16 mouse cellular contexts compared by ENCODE assay signal in genomic region chr17:47267843-47268242, GRCm38 (mm10).
DNase-seq lines count a peak whose midpoint lies in the region; ATAC-seq and TF ChIP-seq lines count a peak whose summit lies in the region.
"Had no signal": no experiment of that assay in that cellular context is flagged by ENCODE, and none has a peak within 500 bp of the region (broad histone marks: within the 10 kb centered on the region; RNA-seq: fewer than 3 reads in every experiment).

No protein-coding gene starts in this region.

- H3K27ac ChIP-seq in hindbrain, postnatal 0 days: no peak overlapping the region
- no peak overlapping the region for H3K27ac ChIP-seq in hindbrain, embryonic 10.5 days
- H3K27ac ChIP-seq in midbrain, embryonic 11.5 days (ENCODE audit: low read depth, low read length): no peak overlapping the region
- no peak overlapping the region for H3K27ac ChIP-seq in midbrain, embryonic 13.5 days
- H3K27ac ChIP-seq in bone marrow macrophage, adult 2 months (ENCODE audit: insufficient read depth, low read depth, low read length): no peak overlapping the region
- H3K27ac ChIP-seq: forebrain, embryonic 10.5 days; heart, embryonic 13.5 days; hindbrain, embryonic 13.5 days; limb, embryonic 12.5 days had no signal

- H3K9ac ChIP-seq in hindbrain, postnatal 0 days (replicated peaks; ENCODE audit: low read length): no peak overlapping the region
- no peak overlapping the region for H3K9ac ChIP-seq in midbrain, embryonic 11.5 days (ENCODE audit: low read length)
- no peak overlapping the region for H3K9ac ChIP-seq in midbrain, embryonic 13.5 days (replicated peaks)
- H3K9ac ChIP-seq: heart, embryonic 13.5 days; hindbrain, embryonic 13.5 days; limb, embryonic 12.5 days had no signal

- 93% methylated on average over 4 of the region's 4 CpGs for WGBS in hindbrain, postnatal 0 days
- 92% methylated on average over 4 of the region's 4 CpGs for WGBS in hindbrain, embryonic 10.5 days
- WGBS in midbrain, embryonic 11.5 days: 85% methylated on average over 4 of the region's 4 CpGs
- WGBS in midbrain, embryonic 13.5 days: 91% methylated on average over 4 of the region's 4 CpGs

- no peaks in the 10 kb centered on the region for H3K36me3 ChIP-seq in hindbrain, postnatal 0 days (ENCODE audit: insufficient read depth, low read length)
- peaks cover 28% of the 10 kb centered on the region for H3K36me3 ChIP-seq in hindbrain, embryonic 10.5 days
- H3K36me3 ChIP-seq in midbrain, embryonic 11.5 days (ENCODE audit: control insufficient read depth, insufficient read depth, low read length): no peaks in the 10 kb centered on the region
- H3K36me3 ChIP-seq in midbrain, embryonic 13.5 days: peaks cover 20% of the 10 kb centered on the region

- TF ChIP-seq CTCF in hindbrain, postnatal 0 days (IDR thresholded peaks at IDR 0.05; ENCODE audit: low read depth): peak; percentile 49
- TF ChIP-seq CTCF in bone marrow macrophage, adult 2 months (IDR thresholded peaks at IDR 0.05; ENCODE audit: low read depth, low read length): peak; percentile 42

- TF ChIP-seq POLR2A in bone marrow macrophage, adult 2 months (IDR thresholded peaks at IDR 0.05; ENCODE audit: borderline replicate concordance, low read depth, low read length): no peak

- no peak overlapping the region for H3K4me2 ChIP-seq in hindbrain, postnatal 0 days (ENCODE audit: low read depth, low read length)
- no peak overlapping the region for H3K4me2 ChIP-seq in midbrain, embryonic 11.5 days
- no peak overlapping the region for H3K4me2 ChIP-seq in midbrain, embryonic 13.5 days (replicated peaks)
- H3K4me2 ChIP-seq: heart, embryonic 13.5 days; hindbrain, embryonic 13.5 days; limb, embryonic 12.5 days had no signal

- H3K4me3 ChIP-seq in hindbrain, postnatal 0 days (ENCODE audit: low read length): no peak overlapping the region
- no peak overlapping the region for H3K4me3 ChIP-seq in hindbrain, embryonic 10.5 days
- no peak overlapping the region for H3K4me3 ChIP-seq in midbrain, embryonic 11.5 days (ENCODE audit: low read depth, low read length)
- H3K4me3 ChIP-seq in midbrain, embryonic 13.5 days (replicated peaks): no peak overlapping the region
- no peak overlapping the region for H3K4me3 ChIP-seq in bone marrow macrophage, adult 2 months (ENCODE audit: insufficient read depth, low read length)
- H3K4me3 ChIP-seq: forebrain, embryonic 10.5 days; heart, embryonic 13.5 days; hindbrain, embryonic 13.5 days; limb, embryonic 12.5 days had no signal

- no peak for ATAC-seq in hindbrain, postnatal 0 days
- no peak for ATAC-seq in midbrain, embryonic 11.5 days (ENCODE audit: low FRiP score)
- no peak for ATAC-seq in midbrain, embryonic 13.5 days

- DNase-seq in hindbrain, postnatal 0 days (ENCODE audit: low spot score): no peak
- DNase-seq in hindbrain, embryonic 10.5 days (ENCODE audit: low spot score): no peak
- peak; percentile 45 for DNase-seq in midbrain, embryonic 11.5 days (ENCODE audit: low spot score, missing footprints)
- no peak for DNase-seq in embryo, embryonic 10 days (ENCODE audit: low spot score)
- no peak for DNase-seq in adrenal gland, adult 8-10 months
- DNase-seq in cerebellum, postnatal 36 days: no peak
- DNase-seq: adrenal gland, postnatal 36 days; cerebellum, adult 8-10 months; kidney, postnatal 10 days; lung, postnatal 14 days had no signal

- H3K27me3 ChIP-seq in hindbrain, postnatal 0 days (ENCODE audit: insufficient read depth, low read length): no peaks in the 10 kb centered on the region
- H3K27me3 ChIP-seq in hindbrain, embryonic 10.5 days (ENCODE audit: insufficient read depth, poor library complexity, severe bottlenecking): no peaks in the 10 kb centered on the region
- no peaks in the 10 kb centered on the region for H3K27me3 ChIP-seq in midbrain, embryonic 11.5 days (ENCODE audit: control insufficient read depth, insufficient read depth, low read length)
- H3K27me3 ChIP-seq in midbrain, embryonic 13.5 days: no peaks in the 10 kb centered on the region
- H3K27me3 ChIP-seq: heart, embryonic 13.5 days; hindbrain, embryonic 13.5 days; limb, embryonic 12.5 days had no signal

- no peaks in the 10 kb centered on the region for H3K9me3 ChIP-seq in hindbrain, postnatal 0 days (ENCODE audit: low read length)
- H3K9me3 ChIP-seq in hindbrain, embryonic 10.5 days: peaks cover 7% of the 10 kb centered on the region; the same call in 1 of the 2 replicates
- H3K9me3 ChIP-seq in midbrain, embryonic 11.5 days (ENCODE audit: control insufficient read depth, low read length): peaks cover 3% of the 10 kb centered on the region; the same call in 1 of the 2 replicates
- H3K9me3 ChIP-seq in midbrain, embryonic 13.5 days: 0 out of 2 replicates have a peak, but pooled peaks cover 2% of the 10 kb centered on the region
- H3K9me3 ChIP-seq: heart, embryonic 13.5 days; hindbrain, embryonic 13.5 days had no signal

- no peaks in the 10 kb centered on the region; the same call in 1 of the 2 replicates for H3K4me1 ChIP-seq in hindbrain, postnatal 0 days (ENCODE audit: insufficient read depth, low read length)
- no peaks in the 10 kb centered on the region for H3K4me1 ChIP-seq in hindbrain, embryonic 10.5 days (replicated peaks)
- no peaks in the 10 kb centered on the region for H3K4me1 ChIP-seq in midbrain, embryonic 11.5 days (ENCODE audit: control insufficient read depth, insufficient read depth, low read length)
- H3K4me1 ChIP-seq in midbrain, embryonic 13.5 days (replicated peaks): no peaks in the 10 kb centered on the region
- H3K4me1 ChIP-seq in bone marrow macrophage, adult 2 months (ENCODE audit: control insufficient read depth, insufficient read depth, low read length): peaks cover 10% of the 10 kb centered on the region
- H3K4me1 ChIP-seq: forebrain, embryonic 10.5 days; limb, embryonic 12.5 days had no signal
